Comparison of ENCODE assay signal across 27 mouse cellular contexts in the genomic region with DNA sequence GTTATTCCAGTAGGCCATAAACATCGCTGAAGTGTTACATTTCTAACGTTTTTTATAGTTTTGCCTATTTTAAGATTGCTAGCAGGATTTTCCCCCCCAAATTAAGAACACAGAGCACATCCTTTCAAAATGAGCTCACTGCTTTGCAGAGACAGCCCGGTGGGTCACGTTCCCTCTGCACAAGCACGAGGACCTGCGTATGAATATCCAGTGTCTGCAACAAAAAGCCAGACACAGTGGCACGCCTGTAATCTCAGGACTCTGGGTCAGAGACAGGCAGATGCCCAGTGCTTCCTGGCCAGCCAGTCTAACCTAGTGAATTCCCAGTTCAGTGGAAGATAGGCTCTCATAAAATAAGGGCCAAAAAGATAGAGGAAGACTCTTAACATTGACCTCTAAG.
"Had no signal": no experiment of that assay in that cellular context is flagged by ENCODE, and none has a peak within 500 bp of the region (broad histone marks: within the 10 kb centered on the region; RNA-seq: fewer than 3 reads in every experiment).

No protein-coding gene starts in this region.

- ATAC-seq: forebrain, embryonic 15.5 days; forebrain, embryonic 16.5 days; forebrain, postnatal 0 days had no signal

- H3K36me3 ChIP-seq: embryonic facial prominence, embryonic 10.5 days; embryonic facial prominence, embryonic 12.5 days; embryonic facial prominence, embryonic 13.5 days; embryonic facial prominence, embryonic 15.5 days; forebrain, embryonic 10.5 days; forebrain, embryonic 12.5 days; forebrain, embryonic 15.5 days had no signal

- H3K4me1 ChIP-seq: embryonic facial prominence, embryonic 12.5 days; embryonic facial prominence, embryonic 15.5 days had no signal

- H3K9me3 ChIP-seq: embryonic facial prominence, embryonic 10.5 days; embryonic facial prominence, embryonic 12.5 days; embryonic facial prominence, embryonic 13.5 days; embryonic facial prominence, embryonic 15.5 days; forebrain, embryonic 10.5 days; forebrain, embryonic 12.5 days; forebrain, embryonic 13.5 days; forebrain, embryonic 15.5 days had no signal

- H3K27ac ChIP-seq: embryonic facial prominence, embryonic 10.5 days; embryonic facial prominence, embryonic 12.5 days; embryonic facial prominence, embryonic 13.5 days; embryonic facial prominence, embryonic 15.5 days; forebrain, embryonic 10.5 days; forebrain, embryonic 12.5 days; forebrain, embryonic 13.5 days; forebrain, embryonic 15.5 days; gastrocnemius, adult 2 months; heart, adult 2 months had no signal

- H3K27me3 ChIP-seq: embryonic facial prominence, embryonic 12.5 days; embryonic facial prominence, embryonic 15.5 days; forebrain, embryonic 12.5 days; forebrain, embryonic 15.5 days had no signal

- H3K4me3 ChIP-seq: embryonic facial prominence, embryonic 10.5 days; embryonic facial prominence, embryonic 12.5 days; embryonic facial prominence, embryonic 13.5 days; embryonic facial prominence, embryonic 15.5 days; erythroblast, embryonic 14.5 days; forebrain, embryonic 10.5 days; forebrain, embryonic 12.5 days; forebrain, embryonic 13.5 days; forebrain, embryonic 15.5 days; gastrocnemius, adult 2 months; heart, adult 2 months had no signal

- H3K9ac ChIP-seq: embryonic facial prominence, embryonic 12.5 days; embryonic facial prominence, embryonic 13.5 days; embryonic facial prominence, embryonic 15.5 days; forebrain, embryonic 12.5 days; forebrain, embryonic 13.5 days; forebrain, embryonic 15.5 days; forebrain, postnatal 0 days had no signal

- DNase-seq: cerebellum, adult 2 months; cerebellum, adult 8-10 months; cerebellum, adult 9-10 months; cerebellum, adult 9-11 months; cerebellum, postnatal 10 days; cerebellum, postnatal 14 days; cerebellum, postnatal 25 days; cerebellum, postnatal 36 days; embryo, embryonic 11 days; forebrain, postnatal 0 days; gastrocnemius, adult 2 months; gastrocnemius, postnatal 10 days; gastrocnemius, postnatal 14 days; gastrocnemius, postnatal 25 days; gastrocnemius, postnatal 36 days; heart, adult 18-20 months; heart, adult 2 months had no signal

- H3K4me2 ChIP-seq: embryonic facial prominence, embryonic 12.5 days; embryonic facial prominence, embryonic 13.5 days; embryonic facial prominence, embryonic 15.5 days; forebrain, embryonic 12.5 days; forebrain, embryonic 13.5 days; forebrain, embryonic 15.5 days had no signal
